Mouse (Mus musculus): ENCODE data around the gene Gm11549. TPM values are rescaled to one million over a fixed set of nuclear protein-coding genes. Genes with fewer than 3 reads are reported as not detected.
A peak's percentile ranks its signal among the peaks of the same experiment; 100 is the strongest.

The Gm11549 gene
- polyA plus RNA-seq (2016; fragmentation: Nextera tagmentation; extraction: Ambion mirVana) = 0.96 and 1.2 TPM in 2 replicates

DNA sequence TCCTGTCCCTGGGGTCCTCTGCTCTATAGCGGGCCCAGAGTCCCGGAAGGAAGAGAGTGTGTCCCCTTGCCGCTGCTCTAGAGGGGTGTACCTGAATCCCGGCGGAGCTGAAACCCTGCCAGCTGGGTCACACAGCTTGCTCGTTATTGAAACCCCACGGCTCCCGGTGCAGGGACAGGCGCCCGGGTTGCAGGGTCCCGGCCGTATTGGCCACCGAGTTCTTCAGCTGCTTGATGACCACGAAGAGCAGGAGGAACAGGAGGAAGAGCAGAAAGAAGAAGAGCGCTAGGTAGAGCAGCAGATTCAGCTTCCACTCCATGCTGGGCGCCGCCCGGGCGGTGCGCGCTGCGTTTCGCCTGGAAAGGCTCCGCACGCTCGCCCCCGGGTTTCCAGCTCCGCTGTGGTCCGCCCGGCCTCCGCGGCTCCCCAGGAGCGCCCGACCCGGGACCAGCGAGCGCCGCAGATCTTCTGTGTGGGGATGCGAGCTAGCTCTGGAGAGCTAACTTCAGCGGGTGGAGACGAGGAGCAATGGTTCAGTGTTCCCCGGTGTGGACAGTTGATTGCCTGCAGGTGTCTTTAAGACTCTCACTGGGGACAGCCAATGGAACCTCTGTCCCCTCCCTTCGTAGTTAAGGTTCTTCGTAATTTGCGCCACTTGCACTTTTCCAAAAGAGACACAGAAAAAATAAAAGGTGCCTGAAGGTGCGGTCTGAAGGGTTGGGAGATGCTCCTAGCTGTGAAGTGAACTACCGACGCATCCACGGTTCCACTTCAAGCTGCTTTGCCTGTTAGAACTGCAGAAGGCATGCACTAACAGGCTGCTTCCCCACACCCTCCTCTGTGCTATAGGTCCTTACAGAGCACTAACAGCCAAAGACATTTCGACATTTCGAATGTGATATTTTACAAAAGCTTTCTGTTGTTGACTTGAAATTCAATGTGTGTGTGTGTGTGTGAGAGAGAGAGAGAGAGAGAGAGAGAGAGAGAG lies at the start of gene Gm11549:
TSS of gene Gm11549 (minus strand) at position 741 of the 988 bp plus-strand sequence.
- peak; percentile 71 for ATAC-seq (ENCODE audit: low FRiP score, low read depth)
- under 1% methylated on average over 51 of the region's 51 CpGs for WGBS
- peak within 1 kb of the TSS; percentile 64 for H3K9ac ChIP-seq (replicated peaks)

GRCm38 (mm10) chr3:36569836-36570235 lies 48.2 kb upstream of the Gm11549 start:
- Histone ChIP-seq H3K27me3 (no peaks in the 10 kb centered on the region), H3K36me3 (peaks cover 41% of the 10 kb centered on the region), H3K27ac (replicated peaks) (no peak overlapping the region), H3K9me3 (no peaks in the 10 kb centered on the region), H3K9ac (replicated peaks) (peak overlapping the region; percentile 84), H3K4me1 (peaks cover 24% of the 10 kb centered on the region), H3K4me3 (peak overlapping the region; percentile 83), H3K4me2 (replicated peaks) (peak overlapping the region; percentile 96)
- 88% methylated on average over 5 of the region's 5 CpGs for WGBS
- no peak for ATAC-seq (ENCODE audit: low FRiP score, low read depth)

More for the DNA sequence above, at the start of gene Gm11549:
- H3K27me3 ChIP-seq = peaks cover 38% of the 10 kb centered on the region
- peak within 1 kb of the TSS; percentile 96 for H3K4me2 ChIP-seq (replicated peaks)
- H3K27ac ChIP-seq (replicated peaks) = no peak within 1 kb of the TSS
- H3K36me3 ChIP-seq = no peaks in the 10 kb centered on the region
- H3K9me3 ChIP-seq = no peaks in the 10 kb centered on the region
- H3K4me3 ChIP-seq = peak within 1 kb of the TSS; percentile 61
- H3K4me1 ChIP-seq = peaks cover 7% of the 10 kb centered on the region

- Histone ChIP-seq H3K9me3 (no peaks in the 10 kb centered on the region), H3K9ac (replicated peaks) (no peak overlapping the region), H3K27ac (replicated peaks) (no peak overlapping the region), H3K27me3 (no peaks in the 10 kb centered on the region), H3K4me2 (replicated peaks) (no peak overlapping the region), H3K4me1 (no peaks in the 10 kb centered on the region), H3K4me3 (no peak overlapping the region), H3K36me3 (peaks cover 90% of the 10 kb centered on the region)
- 92% methylated on average over 3 of the region's 3 CpGs for WGBS
- ATAC-seq (ENCODE audit: low FRiP score, low read depth) = no peak
These were observed 42.1 kb upstream of the Gm11549 start for GRCm38 (mm10) chr3:36563666-36564065.

DNA sequence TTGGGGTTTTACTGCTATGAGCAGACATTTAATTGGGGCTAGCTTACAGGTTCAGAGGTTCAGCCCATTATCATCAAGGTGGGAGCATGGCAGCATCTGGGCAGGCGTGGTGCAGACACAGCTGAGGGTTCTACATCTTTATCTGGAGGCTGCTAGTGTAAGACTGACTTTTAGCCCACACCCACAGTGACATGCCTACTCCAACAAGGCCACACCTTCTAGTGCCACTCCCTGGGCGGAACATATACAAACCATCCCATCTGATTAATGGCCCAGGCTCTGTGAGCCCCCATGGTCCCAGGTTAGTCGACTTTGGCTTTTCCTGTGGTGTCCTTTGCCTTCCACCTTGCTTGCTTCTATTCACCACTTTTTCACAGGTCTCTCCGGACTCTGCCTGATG lies 38.0 kb upstream of the Gm11549 start:
- H3K9me3 ChIP-seq = no peaks in the 10 kb centered on the region
- H3K27ac ChIP-seq (replicated peaks) = no peak overlapping the region
- H3K4me1 ChIP-seq = no peaks in the 10 kb centered on the region
- no peak overlapping the region for H3K4me3 ChIP-seq
- H3K36me3 ChIP-seq = peaks cover 88% of the 10 kb centered on the region
- H3K9ac ChIP-seq (replicated peaks) = no peak overlapping the region
- H3K27me3 ChIP-seq = no peaks in the 10 kb centered on the region
- no peak for ATAC-seq (ENCODE audit: low FRiP score, low read depth)
- WGBS = 86% methylated on average over 4 of the region's 4 CpGs
- no peak overlapping the region for H3K4me2 ChIP-seq (replicated peaks)

GRCm38 (mm10) chr3:36557601-36558000 lies 36.0 kb upstream of the Gm11549 start:
- ATAC-seq (ENCODE audit: low FRiP score, low read depth) = no peak
- no peak overlapping the region for H3K9ac ChIP-seq (replicated peaks)
- no peak overlapping the region for H3K4me2 ChIP-seq (replicated peaks)
- H3K4me1 ChIP-seq = 0 out of 2 replicates have a peak, but pooled peaks cover 5% of the 10 kb centered on the region
- no peaks in the 10 kb centered on the region for H3K27me3 ChIP-seq
- H3K9me3 ChIP-seq = no peaks in the 10 kb centered on the region
- 90% methylated on average over 1 of the region's 1 CpGs for WGBS
- H3K36me3 ChIP-seq = peaks cover 75% of the 10 kb centered on the region
- H3K27ac ChIP-seq (replicated peaks) = no peak overlapping the region
- no peak overlapping the region for H3K4me3 ChIP-seq

DNA sequence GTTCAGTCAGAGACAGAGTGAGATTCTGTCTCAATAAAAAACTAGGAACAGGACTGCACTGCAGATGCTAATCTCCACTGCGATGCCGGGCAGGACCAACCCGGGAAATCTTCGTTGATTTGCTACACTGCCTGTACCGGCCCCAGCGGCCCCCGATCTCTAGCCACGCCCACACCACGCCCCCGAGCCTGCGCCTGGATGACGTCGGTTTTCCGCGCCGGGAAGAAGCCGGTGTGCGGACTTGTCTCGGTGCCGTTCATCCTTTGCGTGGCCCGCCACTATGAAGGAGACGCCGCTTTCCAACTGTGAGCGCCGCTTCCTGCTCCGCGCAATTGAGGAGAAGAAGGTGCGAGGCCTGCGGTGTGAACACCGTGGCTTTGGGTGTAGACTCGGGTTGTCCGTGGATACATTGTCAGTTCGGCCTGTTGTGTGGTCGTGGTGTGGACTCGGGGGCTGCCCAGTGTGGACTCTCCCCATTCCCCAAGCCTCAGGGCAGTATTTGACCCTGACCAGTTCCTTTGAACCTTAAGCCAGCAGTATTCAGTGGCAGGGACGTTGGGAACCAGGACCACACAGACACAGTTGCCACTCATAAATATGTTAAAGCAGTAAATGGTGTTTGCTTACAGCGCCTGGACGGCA lies 30.9 kb upstream of the Gm11549 start, which contains the start of gene Exosc9:
TSS of gene Exosc9 (plus strand) at position 201 of the 642 bp plus-strand sequence.
- Histone ChIP-seq H3K36me3 (peaks cover 31% of the 10 kb centered on the region), H3K4me3 (peak within 1 kb of the TSS; percentile 86), H3K9me3 (no peaks in the 10 kb centered on the region), H3K27me3 (no peaks in the 10 kb centered on the region), H3K4me1 (peaks cover 14% of the 10 kb centered on the region), H3K4me2 (replicated peaks) (peak within 1 kb of the TSS; percentile 75), H3K9ac (replicated peaks) (peak within 1 kb of the TSS; percentile 76), H3K27ac (replicated peaks) (peak within 1 kb of the TSS; percentile 89)
- under 1% methylated on average over 39 of the region's 39 CpGs for WGBS
- peak; percentile 95 for ATAC-seq (ENCODE audit: low FRiP score, low read depth)

DNA sequence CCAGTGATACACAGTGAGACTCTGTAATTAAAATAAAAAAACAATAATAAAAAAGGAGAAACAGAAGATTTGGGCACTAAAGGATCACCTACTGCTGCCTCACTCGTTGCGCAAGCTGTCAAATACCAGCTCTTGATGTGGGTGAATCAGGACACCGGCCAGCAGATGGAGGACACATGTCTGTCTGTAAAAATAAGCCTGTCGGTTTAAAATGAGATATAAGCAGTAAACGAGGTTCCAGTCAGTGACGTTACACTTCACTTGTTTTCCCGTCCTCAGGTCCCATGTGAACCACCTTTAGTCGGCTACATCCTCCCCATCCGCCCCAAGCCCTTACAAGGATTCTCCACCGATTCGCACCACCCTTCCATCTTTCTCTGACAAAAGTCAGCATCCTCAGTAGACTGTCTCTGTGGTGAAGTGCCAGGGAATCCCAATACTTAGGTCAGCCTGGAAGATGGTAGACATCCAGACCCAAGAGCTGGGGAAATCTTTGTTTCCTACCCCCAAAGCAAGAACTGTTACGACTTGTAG lies 30.3 kb upstream of the Gm11549 start:
- peaks cover 25% of the 10 kb centered on the region for H3K36me3 ChIP-seq
- H3K9ac ChIP-seq (replicated peaks) = peak overlapping the region; percentile 76
- peak overlapping the region; percentile 86 for H3K4me3 ChIP-seq
- no peaks in the 10 kb centered on the region for H3K9me3 ChIP-seq
- no peaks in the 10 kb centered on the region for H3K27me3 ChIP-seq
- no peak; the same call in 1 of the 2 replicates for ATAC-seq (ENCODE audit: low FRiP score, low read depth)
- 17% methylated on average over 12 of the region's 12 CpGs for WGBS
- H3K4me2 ChIP-seq (replicated peaks) = peak overlapping the region; percentile 75
- H3K27ac ChIP-seq (replicated peaks) = peak overlapping the region; percentile 89
- peaks cover 14% of the 10 kb centered on the region for H3K4me1 ChIP-seq

DNA sequence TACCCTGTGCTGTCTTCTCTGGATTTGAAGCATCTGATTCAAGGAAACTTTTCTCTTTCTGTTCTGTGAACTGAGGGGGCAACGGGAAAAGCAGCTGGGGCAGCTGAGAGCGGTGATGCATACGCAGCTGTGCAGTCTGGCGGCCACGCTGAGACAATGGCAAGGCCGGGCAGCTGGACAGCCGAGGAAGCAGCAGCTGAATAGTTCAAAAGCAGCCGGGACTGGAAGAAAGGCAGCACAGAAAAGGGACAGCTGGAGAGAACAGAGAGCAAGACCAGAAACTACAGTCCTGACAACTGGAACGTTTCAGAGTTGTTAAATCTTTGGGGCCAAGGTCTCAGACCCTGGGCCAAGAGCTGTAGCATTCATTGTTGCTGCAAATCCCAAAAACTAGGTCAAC lies 29.7 kb upstream of the Gm11549 start:
- Histone ChIP-seq H3K27me3 (no peaks in the 10 kb centered on the region), H3K4me3 (peak overlapping the region; percentile 86), H3K4me2 (replicated peaks) (peak overlapping the region; percentile 75), H3K9ac (replicated peaks) (peak overlapping the region; percentile 76), H3K27ac (replicated peaks) (peak overlapping the region; percentile 89), H3K9me3 (no peaks in the 10 kb centered on the region), H3K36me3 (peaks cover 23% of the 10 kb centered on the region), H3K4me1 (peaks cover 14% of the 10 kb centered on the region)
- 5% methylated on average over 9 of the region's 9 CpGs for WGBS
- ATAC-seq (ENCODE audit: low FRiP score, low read depth) = peak; percentile 75

DNA sequence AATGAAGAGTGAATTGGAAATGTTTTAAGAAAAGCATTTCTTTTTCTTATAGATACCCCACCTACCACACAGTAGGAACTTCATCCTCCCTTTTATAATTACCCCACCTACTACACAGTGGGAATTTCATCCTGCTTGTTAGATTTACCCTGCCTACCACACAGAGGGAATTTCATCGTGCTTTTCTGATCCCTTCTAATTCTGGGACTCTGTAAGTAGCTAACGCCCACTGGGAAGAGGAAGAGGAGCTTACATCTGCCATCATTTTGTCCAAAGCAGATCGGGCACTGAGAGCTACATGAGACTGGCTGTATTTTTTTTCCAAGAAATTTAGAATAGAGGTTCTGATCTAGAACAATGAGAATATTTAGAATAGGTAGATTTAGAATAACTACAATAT lies 23.3 kb upstream of the Gm11549 start:
- 81% methylated on average over 3 of the region's 3 CpGs for WGBS

DNA sequence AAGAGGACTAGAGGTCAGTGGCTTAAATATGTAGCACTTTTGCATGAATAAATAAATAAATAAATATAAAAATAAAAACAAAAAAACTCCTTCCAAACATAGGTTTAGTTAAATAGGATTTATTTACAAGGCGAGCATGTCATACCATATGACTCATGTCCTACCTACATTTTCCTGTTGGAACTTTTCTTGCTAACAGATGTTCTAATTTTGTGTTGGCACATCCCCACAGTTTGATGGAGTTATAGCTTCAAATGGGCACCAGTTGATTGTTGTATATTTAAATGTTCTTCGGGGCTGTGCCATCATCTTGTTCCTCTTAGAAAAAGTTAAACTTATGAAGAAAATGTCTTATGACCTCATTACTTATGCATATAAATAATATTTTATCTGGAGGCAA lies 19.8 kb upstream of the Gm11549 start:
- Histone ChIP-seq H3K9me3 (no peaks in the 10 kb centered on the region), H3K27me3 (no peaks in the 10 kb centered on the region)

More for the DNA sequence above, 23.3 kb upstream of the Gm11549 start:
- no peak overlapping the region for H3K4me3 ChIP-seq
- no peak overlapping the region for H3K9ac ChIP-seq (replicated peaks)
- H3K27ac ChIP-seq (replicated peaks) = no peak overlapping the region
- ATAC-seq (ENCODE audit: low FRiP score, low read depth) = no peak
- H3K4me1 ChIP-seq = no peaks in the 10 kb centered on the region
- H3K36me3 ChIP-seq = no peaks in the 10 kb centered on the region
- no peak overlapping the region for H3K4me2 ChIP-seq (replicated peaks)
- H3K9me3 ChIP-seq = no peaks in the 10 kb centered on the region
- H3K27me3 ChIP-seq = no peaks in the 10 kb centered on the region

DNA sequence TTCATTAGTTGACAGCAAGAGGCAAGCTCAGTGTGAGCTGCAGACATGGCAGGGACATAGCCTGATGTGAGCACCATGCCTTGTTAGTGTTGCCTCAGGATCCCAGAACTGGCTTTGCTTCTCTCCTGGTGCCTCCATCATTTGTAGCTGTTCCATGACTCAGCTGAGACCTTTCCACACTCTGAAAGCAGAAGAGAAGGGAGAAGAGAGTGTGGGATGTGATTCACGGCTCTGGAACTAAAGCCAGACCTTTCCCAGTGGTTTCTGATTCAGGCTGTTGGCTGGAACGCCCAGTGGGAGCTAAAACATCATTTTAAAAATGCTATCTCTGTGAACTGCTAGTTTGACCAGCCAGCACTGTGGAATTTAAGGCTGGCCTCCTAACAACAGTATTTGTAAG lies 19.1 kb upstream of the Gm11549 start:
- ATAC-seq (ENCODE audit: low FRiP score, low read depth) = no peak
- no peaks in the 10 kb centered on the region for H3K9me3 ChIP-seq
- H3K4me2 ChIP-seq (replicated peaks) = no peak overlapping the region
- H3K27me3 ChIP-seq = no peaks in the 10 kb centered on the region
- 60% methylated on average over 2 of the region's 2 CpGs for WGBS
- no peak overlapping the region for H3K4me3 ChIP-seq
- no peak overlapping the region for H3K27ac ChIP-seq (replicated peaks)
- no peaks in the 10 kb centered on the region for H3K4me1 ChIP-seq
- no peak overlapping the region for H3K9ac ChIP-seq (replicated peaks)
- H3K36me3 ChIP-seq = no peaks in the 10 kb centered on the region

More for the DNA sequence above, 19.8 kb upstream of the Gm11549 start:
- Histone ChIP-seq H3K4me1 (no peaks in the 10 kb centered on the region), H3K4me2 (replicated peaks) (no peak overlapping the region), H3K4me3 (no peak overlapping the region), H3K9ac (replicated peaks) (no peak overlapping the region), H3K36me3 (no peaks in the 10 kb centered on the region), H3K27ac (replicated peaks) (no peak overlapping the region)
- WGBS = 89% methylated on average over 2 of the region's 2 CpGs
- no peak for ATAC-seq (ENCODE audit: low FRiP score, low read depth)
